Mouse (Mus musculus) adrenal gland, adult 18-20 months (tissue): ENCODE measurements at regions not wholly inside any gene's neighbourhood (a gene's known extent, or its start where the extent isn't known, plus 50 kb on each side); places are given as distances from the start of the nearest gene placed in this dataset.
"Not testable (repeated sequence)": the region's sequence is repeated elsewhere in the genome, so short reads cannot be mapped to it uniquely, and the experiment has no call there.

ENCODE experiments used
- DNase-seq, 2 experiments: peaks; one replicate each; pipeline ENCODE4 v3.0.0; 2021 to 2022; ENCODE audit warnings: low spot score in 2 of 2

DNA sequence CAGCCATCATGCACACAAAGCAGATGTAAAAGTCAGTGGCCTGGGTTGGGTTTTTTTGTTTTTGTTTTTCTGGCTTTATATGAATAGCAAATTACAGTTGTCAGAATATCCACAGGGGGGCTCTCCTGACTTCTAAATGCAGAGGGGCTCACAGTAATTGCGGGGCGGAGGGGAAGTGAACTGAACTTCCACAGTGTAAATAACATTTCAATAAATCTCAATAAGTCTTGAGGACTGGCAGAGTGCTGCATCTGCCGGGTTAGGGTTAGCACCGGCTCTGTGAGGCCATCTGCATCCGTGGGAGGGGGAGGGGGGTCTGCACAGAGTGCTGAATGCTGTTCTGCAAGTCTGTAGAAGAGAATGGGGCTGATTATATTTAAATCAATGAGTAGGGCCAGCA lies 50.3 kb upstream of the Arl4c start:
- no peak for DNase-seq

DNA sequence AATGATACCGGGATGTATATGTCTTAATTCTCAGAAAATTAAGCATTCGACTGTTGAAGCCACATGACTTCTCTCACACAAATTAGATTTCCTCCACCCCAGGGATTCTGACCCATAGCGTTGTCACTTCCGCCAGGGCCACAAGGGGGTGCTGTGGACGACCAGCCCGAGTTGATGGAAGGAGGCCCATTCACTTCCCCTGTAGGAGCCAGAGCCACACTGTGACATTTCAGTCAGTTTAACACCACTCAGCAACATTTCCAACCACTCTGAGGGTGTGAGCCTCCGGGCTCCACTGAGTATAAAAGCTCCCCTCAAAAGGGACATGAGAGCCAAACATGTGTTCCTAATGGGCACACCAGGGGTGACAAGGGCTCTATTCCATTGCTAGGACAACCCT lies 54.6 kb upstream of the Arl4c start:
- peak; percentile 37 to 44 for DNase-seq

DNA sequence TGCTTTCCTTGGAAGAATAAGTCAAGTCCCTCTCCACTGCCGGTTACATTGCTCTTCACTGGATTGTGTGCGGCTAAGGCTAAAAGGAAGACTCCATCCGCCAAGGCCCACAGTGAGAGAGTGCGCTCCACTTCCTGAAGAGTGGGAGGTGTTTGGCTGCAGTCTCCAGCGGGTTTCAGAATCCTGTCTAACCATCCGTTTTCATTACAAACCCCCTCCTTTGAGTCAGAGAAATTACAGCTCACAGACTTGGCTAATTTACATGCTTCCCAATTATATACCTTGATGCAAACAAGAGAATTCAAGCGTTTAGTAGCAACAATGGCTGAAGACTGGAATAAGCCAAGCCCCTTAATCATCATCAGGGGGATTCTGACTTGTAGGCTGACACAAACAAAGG lies 55.1 kb upstream of the Arl4c start:
- DNase-seq, result no peak

DNA sequence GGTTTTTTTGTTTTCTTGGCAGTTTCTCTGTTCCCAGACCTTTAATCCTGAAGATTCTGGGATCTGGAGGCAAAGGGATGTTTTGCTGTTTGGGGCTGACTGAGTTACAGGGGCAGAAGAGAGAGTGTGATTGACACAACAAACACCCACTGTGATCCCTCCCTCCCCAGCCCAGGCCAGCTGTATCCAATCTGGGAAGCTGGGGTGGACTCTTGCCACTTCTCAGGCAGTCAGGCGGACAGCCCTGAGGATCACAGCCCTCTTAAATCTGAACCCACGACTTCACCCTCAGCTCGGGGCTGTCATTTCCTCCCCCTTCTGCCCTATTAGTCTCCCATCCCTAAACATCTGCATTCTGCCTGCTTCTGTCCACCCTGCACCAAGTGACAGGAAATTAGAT lies 55.7 kb upstream of the Arl4c start:
- DNase-seq, result no peak

DNA sequence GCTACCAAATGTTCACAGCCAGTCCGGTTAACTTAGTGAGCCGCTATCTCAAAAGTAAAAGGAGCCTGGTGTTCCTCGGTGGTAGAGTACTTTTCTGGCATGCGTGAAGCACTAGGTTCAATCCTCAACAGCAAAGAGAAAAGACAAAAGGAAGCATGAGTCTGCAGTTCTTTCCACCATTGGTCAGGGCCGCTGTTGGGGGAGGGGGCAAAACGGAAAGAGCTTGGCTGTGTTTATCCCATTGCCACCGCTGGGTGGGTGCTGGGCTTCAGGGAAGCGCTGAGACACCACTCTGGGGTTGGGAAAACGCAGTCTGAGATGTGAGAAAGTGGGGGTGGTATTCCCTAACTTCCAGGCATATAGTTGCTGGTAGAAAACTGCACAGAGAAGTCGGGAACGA lies 58.6 kb upstream of the Arl4c start:
- no peak for DNase-seq

DNA sequence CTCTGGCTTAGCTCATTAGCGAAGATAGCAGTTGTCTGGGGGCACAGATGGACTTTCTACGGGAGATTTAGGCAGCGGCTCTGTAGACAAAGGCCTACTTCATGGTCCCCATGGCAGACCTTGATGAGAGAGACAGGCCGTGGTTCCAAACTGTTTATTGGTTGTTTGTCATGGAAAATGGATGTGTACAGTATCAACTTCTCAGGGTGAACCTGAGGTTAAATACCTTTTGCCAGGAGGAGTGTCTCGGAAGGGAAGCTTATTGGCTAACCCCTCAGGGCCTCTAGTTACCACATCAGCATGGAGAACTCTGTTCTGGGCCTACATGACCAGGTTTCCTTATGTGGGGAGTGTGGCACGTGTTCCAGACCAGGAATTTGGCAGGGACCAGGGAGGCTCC lies 59.1 kb upstream of the Arl4c start:
- DNase-seq, result no peak

DNA sequence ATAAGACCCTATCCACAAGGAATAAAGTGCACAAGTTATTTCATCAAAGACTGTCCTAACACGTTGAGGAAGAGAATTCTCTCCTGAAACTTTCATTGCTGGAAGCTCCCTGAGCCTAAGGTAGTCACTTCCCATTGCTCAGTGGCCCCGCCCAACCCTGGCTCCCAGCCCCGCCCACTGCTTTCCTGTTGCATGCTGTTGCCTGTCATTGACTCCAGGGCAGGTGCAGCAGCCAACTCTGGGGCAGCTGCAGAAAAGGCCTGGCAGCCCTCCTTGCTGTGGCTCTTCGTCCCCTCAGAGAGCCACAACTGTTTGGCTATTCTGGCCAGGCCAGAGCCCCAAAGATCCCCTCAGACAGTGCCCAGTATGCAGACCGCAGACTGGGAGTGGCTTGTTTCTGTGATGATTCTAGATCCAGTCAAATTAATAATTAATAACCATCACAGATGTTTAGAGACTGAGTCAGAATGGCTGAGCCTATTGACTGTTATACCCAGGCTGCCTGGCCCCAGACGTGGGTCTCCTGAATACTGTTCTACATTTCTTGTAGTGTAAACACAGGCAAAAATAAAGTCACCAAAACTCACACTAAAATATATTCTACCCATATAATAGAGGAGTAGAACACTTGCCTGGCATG lies 61.8 kb upstream of the Arl4c start:
- DNase-seq, result no peak

DNA sequence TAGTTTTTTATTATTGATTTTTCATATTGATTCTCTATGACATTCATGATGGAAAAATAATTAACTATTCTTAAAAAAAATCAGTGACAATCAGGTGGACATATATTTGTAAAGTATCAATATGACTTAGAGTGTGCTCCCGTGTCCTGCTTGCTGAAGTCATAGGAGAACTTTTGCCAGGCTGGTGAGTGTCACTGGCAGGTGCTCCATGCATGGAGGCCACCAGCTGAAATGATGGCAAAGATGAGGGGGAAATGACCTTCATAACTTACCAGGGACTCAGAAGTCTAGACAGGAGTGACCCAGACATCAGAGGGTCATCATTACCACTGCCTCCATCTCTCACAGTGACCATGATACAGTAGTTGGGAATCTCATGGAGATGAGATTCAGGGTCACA lies 62.5 kb upstream of the Arl4c start:
- DNase-seq, result no peak

GRCm38 (mm10) chr1:88777009-88777408 lies 75.0 kb upstream of the Arl4c start:
- no peak for DNase-seq

DNA sequence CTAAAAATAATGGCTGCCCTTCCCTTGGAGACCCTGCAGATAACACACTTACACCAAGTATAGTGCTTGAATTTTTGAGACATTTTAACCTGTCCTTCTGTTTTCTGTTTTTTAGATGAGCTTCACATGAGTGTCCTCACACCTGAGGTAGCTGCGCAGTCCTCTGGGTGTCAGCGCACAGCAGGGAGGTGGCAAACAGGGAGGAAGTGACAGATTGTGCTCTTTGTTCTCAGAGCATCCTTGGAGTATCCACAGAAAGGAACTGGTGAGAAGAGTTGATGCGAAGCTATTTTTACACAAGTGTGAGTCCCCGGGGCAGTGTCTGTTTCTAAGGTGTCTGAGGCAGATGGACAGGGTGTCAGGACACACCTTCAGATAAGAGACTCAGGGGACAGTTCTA lies 78.2 kb upstream of the Arl4c start:
- DNase-seq, result no peak

DNA sequence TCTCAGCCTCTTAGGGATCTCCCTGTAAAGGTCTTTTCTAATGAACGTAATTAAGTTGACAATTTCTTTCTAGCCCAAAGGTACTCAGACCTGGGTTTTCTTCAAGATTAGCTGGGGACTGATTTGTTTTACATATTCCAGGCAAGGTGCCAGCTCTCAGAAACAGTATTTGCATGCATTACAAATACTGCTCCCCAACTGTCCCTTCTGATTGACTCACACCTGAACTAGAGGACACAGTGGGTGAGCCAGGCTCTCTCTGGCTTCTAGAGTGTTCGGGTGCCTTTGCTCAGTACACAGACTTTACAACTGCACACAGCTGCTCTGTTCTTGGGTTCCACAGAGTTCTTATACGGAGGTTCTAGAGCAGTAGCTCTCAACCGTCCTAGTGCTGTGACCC lies 81.1 kb upstream of the Arl4c start:
- DNase-seq, result no peak

- DNase-seq, result no peak
These were observed 83.0 kb upstream of the Arl4c start for GRCm38 (mm10) chr1:88784866-88785620.

- no peak for DNase-seq
These were observed 84.0 kb upstream of the Arl4c start for GRCm38 (mm10) chr1:88786066-88786465.

GRCm38 (mm10) chr1:88790674-88791073 lies 88.7 kb upstream of the Arl4c start:
- DNase-seq, result no peak

GRCm38 (mm10) chr1:88794926-88795325 lies 92.9 kb upstream of the Arl4c start:
- no peak for DNase-seq

DNA sequence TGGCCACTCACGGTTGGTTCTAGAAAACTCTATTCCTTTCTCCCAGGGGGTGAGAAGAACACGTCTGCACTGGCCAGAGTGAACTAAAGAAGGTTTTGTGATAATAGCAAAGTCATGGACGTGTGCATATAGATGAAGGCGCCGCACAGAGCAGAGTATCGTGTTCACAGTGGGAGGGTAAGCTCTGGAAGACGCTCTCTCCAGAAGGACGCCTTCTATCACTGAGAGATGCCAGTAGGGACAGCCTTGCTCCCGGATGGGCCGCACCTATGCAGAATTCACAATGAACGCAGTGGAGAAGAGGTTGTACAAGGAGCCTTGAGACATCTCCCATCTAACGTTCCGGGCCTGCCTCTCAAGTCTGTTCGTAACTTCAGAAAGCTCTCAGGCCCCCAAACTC lies 96.5 kb upstream of the Arl4c start:
- DNase-seq, result no peak

DNA sequence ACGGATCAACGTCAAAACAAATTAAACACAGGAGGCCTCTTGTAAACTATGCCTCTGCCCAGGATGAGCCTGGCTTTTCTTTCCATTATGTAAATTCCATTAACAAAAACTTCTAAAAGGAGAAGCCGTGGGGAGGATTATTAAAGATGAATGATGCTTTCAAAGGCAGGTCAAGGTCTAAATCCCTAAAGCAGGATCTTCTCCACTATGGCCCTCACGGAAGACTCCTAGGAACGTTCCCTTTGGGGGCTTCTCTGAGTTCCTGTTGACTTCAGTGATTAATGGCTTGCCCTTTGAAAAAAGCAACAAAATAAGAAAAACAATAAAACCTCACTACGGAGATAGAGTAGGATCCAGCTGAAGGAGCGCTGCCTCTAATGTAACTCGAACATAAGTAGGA lies 96.9 kb upstream of the Arl4c start:
- no peak for DNase-seq

DNA sequence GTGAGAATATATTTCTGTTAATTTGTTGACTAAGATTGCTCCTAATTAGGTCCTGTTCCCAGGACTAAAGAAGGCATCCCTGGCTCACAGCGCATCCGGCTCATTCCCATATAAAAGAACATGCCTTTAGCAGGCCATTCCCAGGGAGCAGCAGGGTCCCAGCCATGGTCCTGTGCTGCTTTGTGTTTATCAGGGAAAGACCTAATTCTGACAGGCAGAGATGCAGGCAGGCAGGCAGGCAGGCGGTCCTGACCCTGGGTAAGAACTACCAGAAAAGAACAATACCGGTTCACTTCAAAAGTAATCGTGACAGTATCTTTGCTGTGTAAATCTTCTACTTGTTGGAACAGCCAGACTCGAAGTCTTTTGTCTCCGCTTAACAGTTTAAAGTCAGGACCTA lies 97.3 kb upstream of the Arl4c start:
- no peak for DNase-seq

DNA sequence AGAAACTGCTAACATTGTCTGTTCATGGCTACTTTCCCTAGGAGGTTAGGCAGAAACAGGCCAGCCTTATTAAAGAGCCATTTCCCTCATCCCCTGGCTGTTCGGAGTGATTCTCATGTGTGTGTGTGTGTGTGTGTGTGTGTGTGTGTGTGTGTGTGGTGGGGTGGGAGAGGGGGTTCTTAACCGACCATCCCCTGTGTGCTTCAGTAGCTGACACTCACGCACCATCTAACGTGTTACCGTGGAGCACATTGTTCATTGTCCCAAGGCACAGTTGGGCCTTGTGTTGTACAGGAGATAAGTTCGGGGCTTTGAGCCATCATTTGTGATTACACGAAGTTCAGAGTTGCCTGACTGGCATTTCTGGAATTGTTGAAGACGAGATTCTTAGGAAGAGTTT lies 97.8 kb upstream of the Arl4c start:
- DNase-seq, result no peak

DNA sequence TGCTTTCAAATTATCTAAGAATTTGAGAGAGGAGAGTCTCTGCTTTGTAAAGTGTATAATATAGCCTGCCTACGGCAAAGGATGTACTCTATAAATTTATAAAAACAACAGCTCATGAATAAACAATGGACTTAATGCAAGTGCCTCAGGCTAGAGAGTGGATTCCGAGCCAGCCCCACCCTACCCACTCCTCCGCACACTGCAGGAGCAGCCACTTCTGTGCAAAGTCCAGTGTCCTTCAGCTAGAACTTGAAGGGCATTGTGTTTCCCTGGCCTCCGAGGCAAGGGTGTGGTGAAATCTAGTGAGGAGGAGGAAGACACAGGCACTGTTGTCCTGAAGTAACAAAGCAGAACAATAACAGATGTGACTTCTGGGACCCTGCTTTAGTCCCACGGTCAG lies 98.4 kb upstream of the Arl4c start:
- no peak for DNase-seq

DNA sequence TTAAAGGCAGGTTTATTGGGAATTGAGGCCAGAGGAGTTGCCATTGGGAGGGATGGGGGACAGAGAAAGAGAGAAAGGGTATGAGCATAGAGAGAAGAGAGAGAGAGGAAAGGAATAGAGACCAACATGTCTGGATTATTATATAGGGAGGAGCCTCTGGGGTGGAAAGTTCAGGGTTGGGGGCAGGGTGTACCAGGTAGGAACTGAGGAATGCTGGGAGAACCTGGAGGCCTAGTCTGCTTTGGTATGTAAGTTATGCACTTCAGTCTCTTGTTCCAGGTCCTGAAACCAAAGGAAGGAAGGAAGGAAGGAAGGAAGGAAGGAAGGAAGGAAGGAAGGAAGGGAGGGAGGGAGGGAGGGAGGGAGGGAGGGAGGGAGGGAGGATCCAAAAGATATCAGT lies 99.1 kb upstream of the Arl4c start:
- not testable (repeated sequence) for DNase-seq

GRCm38 (mm10) chr1:88806960-88807359 lies 104.9 kb upstream of the Arl4c start:
- DNase-seq, result peak; percentile 52 to 62

DNA sequence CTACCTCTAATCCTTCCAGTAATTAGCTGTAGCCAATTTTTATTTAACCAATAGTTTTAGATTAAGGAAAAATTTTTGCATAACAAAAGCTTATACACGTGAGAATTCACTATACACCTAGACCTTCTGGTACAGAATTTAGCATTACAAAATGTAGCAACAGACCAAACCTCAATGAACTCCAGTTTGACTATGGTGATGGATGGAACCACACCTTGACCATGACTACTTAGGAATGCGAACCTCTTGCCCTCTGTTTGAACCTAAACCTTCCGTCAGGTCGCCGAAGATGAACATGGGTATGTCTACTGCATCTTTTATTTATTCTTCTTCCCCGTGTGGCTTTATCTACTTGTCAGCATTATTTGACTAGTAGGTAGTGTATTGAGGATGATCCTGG lies 105.9 kb upstream of the Arl4c start:
- DNase-seq, result no peak
